Mouse (Mus musculus): ENCODE results near the gene Pou6f1.
"Not testable (repeated sequence)": the region's sequence is repeated elsewhere in the genome, so short reads cannot be mapped to it uniquely, and the experiment has no call there.

Pou6f1 gene

DNA sequence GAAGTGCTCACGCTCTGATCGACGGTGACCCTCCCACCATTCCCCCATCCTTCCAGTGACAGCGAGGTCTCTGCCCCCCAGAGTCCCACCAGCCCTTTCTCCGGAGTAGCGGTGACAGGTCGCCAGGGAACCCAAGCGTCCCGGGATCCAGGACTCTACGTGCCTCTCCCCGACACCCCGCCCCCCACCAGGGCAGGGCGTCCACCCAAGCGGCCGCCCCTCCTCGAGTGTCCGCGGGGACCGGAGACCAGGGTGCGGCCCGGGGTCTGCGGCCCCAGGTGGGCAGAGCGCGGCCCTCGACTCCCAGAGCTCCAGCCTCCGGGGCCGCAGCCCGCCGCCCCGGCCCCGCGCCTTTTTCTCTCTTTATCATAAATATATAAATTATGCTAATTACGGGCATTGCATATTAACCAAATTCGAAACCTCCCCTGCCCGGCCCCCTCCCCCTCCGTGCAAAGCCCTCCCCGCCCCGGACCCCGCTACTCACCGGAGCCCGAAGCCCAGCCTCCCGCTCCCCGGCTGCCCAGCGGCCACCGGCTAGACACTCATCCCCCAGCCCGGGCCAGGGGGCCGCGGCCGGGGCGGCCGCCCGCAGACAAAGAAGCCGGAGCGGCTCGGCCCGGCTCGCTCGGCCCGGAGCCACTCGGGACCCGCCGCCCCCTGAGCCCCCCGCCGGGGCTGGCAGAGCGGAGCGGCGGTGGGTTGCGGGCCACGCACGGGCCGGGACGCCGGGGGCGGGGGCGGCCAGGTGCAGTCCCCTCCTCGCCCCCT lies at the start of gene Pou6f1:
TSS of gene Pou6f1 (minus strand) at position 709 of the 771 bp plus-strand sequence.
- peak; percentile 51 for DNase-seq (ENCODE audit: inconsistent ontology term)

DNA sequence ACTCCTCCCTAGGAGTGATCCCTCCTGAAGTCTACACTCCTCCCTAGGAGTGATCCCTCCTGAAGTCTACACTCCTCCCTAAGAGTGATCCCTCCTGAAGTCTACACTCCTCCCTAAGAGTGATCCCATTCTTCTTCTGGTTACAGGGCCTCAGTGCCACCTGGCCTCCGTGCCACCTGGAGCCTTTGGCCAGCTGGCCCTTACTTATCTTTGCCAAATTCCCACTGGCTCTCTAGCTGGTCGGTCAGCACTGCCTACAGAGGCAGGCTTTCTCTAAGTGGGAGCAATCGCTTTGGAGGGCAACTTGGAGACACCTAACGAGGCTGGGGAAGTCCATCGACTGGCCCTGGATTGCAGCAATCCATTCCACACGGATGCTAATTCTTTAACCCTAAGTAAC lies 46.4 kb upstream of the Pou6f1 start:
- no peak for DNase-seq (ENCODE audit: inconsistent ontology term)

DNA sequence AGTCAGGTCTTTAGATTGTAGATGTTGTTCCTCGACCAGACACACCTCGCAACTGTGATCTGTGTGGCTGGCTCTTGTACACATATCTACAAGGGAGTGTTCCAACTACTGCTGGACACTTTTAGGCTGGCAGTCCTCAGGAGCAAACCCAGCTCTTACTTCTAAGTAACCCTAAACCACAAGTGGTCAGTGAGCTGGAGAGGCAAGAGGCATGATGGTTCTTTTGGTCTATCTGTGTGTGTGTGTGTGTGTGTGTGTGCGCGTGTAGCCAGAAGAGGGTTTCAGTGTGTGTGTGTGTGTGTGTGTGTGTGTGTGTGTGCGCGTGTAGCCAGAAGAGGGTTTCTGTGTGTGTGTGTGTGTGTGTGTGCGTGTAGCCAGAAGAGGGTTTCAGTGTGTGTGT lies 42.7 kb upstream of the Pou6f1 start:
- DNase-seq (ENCODE audit: inconsistent ontology term), result no peak

DNA sequence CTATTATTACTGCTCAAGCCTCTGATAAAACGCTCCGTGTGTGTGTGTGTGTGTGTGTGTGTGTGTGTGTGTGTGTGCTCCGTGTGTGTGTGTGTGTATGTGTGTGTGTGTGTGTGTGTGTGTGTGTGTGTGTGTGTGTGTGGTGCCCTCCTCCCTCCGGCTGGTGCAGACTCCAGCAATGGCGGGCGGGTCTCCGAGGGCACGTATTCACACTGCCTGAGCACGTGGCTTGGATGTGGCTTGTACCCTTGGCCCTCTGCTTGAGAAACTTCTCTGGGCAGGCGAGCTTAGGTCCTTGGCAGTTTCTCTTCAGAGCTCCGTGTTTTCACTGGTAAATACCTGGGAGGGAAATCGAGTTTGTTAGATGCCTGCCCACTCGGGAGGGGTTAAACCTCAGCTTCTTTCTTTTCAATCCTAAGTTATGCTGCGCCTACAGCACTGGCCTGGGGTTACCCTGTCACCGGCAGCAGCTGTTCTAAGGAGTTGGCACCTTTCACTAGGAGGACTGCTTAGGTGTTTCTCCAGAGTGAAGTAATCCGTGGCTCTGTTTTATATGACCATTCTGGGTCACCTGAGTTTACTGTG lies 41.5 kb upstream of the Pou6f1 start:
- DNase-seq (ENCODE audit: inconsistent ontology term), result no peak

DNA sequence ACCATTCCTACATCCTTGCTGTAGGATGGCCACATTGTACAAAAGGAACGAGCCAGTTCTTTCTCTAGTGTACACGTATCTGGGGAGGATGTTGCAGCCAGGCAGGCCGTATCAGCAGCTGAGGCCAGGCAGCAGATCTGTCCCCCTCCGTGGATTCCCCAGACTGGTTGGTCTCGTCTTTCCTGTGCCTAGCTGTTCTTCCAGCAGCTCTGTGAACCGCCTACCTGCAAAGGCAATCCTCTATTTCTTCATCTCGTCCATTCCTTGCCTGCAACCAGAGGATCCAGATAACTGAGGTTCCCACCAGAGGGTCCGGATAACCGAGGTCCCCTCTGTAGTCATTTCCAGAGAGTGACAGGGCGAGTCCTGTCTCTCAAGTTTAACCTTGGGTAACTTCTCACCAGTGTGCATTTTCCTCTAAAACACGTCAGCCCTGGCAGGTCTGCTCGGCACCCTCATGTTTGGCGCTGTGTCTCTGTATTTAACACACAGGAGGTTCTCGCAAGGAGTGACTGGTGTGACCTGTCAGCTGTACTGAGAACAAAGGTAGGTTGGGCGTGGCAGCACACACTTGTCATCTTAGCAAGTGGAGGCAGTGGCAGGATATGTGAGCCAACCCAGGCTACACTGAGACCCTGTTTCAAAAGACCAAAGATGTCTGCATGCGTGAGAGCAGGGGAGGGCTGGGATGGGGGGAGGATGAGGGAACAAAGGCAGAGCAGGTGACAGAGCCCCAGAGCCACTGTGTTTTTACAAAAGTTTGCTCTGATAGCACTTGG lies 40.4 kb upstream of the Pou6f1 start:
- peak; percentile 7 for DNase-seq (ENCODE audit: inconsistent ontology term)

DNA sequence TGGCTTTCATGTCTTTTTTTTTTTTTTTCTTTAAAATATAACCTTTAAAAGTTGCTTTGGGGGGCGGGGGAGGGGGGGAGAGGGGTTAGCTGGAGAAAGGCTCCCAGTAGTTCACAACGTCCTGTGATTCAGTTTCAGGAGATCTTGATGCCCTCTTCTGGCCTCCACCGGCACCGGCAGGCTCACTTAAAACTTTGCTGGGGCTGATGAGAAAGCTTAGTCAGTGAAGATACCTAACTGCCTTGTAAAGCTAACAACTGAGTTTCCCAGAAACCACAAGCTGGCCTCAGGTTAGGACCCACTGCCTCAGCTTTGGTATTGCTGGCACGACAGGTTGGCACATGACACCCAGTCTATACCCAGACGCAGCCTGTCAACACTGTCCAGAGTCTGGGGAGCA lies 37.9 kb upstream of the Pou6f1 start:
- DNase-seq (ENCODE audit: inconsistent ontology term), result peak; percentile 40

DNA sequence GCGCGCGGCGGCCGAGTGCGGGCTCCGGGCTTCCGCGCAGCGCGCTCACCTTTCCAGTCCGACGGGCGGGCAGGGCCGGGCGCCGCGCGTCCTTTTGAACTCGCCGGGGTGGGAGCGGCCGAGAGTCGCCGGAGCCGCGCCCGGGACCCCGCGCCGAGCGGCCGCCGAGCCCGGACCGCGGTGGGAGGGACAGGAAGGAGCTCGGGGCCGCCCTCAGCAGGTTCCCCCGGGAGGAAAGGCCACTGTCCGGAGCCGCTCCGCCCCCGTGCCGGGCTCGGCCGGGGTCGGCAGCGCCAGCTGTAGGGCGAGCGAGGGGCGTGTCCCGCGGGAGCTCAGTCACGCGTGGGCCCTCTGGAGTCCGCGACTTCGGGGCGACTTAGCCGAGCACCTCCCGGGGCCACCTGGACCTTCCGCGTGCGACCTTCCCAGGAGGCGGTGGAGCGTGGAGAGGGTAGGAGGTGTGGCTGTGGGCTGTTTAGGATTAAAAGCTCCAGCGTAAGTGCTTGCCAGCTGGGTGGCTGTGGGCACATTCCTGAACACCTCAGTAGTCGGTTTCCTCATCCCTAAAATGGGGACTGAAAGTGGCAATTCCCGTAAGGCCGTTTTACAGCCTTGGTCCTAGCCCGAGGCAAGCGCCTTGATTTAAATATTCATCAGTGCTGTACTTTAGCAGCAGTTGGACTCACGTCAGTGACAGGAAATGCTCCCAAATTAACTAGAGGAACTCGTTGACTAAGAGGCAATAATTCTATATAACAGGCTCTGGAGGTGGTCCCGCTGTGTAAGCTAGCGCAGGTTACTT lies 37.1 kb upstream of the Pou6f1 start, which contains the start of gene Smagp:
TSS of gene Smagp (minus strand) at position 241 of the 802 bp plus-strand sequence.
- DNase-seq (ENCODE audit: inconsistent ontology term), result peak; percentile 51

DNA sequence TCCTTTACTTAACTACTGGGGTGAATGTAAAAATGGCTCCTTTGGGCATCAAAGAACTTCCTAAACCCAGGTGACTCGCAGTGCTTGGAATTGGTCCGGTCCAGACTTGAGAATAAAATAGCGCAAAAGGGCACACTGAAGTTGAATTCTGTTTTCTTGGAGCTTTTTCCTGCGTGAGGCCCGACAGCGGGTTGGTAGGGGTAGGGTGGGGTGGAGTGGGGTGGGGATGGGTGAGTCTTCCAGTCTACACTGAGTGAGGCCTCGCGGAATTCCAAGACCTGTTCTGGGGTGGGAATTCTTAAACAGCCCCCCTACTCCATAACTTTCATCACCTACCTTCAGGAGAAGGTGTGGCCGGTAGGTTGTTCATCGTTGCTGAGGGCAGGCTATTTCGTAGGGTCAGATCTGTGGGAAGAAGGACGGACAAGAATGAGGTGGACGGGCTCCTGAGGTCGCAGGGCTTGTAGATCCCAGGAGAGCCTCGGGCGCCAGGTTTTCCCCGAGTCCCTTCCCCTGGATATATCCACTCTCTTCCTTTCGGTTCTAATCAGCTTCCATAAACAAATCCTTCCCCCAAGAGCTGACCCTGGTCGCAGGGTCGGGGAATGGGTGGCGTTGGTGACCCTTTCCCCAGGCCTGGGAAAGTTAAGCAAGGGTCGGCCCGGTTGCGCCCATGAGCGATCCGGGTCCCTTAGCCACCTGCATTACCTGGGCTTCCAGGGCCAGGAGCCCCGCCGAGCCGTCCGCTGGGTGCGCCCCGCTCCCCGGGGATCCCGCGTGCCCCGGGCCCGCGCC lies 36.3 kb upstream of the Pou6f1 start:
- no peak for DNase-seq (ENCODE audit: inconsistent ontology term)

DNA sequence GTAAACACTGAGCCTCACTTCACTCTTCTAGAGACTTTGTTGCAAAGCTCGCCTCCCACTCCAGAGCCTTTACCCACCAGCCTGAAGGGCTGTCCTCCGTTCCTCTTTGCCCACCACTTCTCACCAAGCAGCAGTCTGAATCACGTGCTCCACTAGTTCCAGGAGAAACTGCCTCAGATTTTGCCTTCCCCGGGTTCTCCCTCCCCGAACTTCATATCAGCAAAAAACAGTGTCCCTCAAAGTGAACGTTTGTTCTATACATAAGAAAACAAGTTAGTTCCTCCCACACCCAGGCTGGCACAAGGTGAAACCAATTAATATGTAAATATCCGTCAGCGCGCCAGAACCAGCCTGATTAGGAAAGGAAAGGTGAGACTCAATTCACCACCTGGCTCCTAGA lies 35.5 kb upstream of the Pou6f1 start:
- DNase-seq (ENCODE audit: inconsistent ontology term), result no peak

DNA sequence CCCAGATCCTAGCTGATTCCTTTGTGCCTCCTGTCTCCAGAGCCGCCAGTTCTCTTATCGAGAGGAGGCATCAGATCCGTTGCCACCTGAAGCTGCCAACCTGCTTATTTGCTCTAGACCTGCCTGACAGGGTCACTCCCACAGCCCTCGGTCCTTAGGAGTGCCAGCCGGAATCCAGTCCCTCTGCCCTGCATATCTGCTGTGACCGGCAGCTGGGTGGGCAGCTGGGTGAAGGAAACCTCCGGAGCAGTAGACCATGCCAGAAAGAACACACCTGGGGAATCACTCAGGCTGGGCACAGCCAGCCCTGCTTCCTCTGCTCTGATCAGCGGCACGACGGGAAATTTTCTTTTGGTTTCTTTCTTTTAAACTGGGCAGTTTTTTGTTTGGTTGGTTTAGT lies 33.6 kb upstream of the Pou6f1 start:
- DNase-seq (ENCODE audit: inconsistent ontology term), result no peak

DNA sequence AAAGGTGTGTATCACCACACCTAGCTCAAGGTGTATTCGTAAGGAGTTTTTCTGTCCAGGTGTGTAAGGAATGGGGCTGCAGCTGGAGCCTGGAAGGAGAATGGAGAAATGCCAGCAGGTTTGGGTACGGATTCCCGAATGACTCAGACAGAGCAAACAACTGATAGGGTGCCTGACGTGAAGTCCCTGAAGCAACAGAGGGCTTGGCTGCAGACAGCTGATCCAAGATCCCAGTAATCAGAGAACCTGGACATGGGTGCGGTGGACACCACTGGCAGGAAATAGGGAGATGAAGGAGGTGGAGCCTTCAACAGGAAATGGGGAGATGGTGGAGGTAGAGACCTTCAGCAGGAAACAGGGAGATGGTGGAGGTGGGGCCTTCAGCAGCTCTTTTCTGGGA lies 32.5 kb upstream of the Pou6f1 start:
- DNase-seq (ENCODE audit: inconsistent ontology term), result no peak

DNA sequence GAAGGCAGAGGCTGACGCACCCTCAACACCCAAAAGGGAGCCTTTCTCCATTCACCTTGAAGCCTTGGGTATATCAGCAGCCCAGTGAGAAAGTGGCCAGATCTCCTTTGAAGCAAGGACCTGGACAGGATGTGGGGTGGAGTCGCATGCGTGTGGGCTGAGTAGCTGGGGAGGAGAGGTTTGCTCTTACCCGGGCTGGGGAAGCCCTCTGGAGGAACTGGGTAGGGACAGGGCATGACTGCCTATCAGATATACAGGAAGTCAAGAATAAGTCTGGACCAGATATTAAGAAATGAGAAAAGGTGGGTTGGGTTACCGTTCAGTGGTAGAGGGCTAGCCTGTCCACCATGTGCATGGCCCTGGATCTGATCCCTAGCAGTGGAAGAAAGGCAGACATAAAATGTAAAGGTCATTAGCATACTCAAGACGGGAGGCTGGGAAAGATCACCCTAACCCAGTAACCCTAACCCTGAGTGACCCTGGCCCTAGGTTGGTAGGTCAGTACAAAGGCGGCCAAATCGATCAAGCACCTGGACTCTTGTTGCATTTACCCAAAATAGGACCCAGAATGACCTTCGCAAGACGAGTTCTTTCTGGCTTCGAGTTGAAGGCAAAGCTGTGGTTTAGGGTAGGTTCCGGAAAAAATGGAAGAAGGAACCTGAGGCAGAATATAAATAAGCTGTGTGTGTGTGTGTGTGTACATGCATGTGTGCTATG lies 31.8 kb upstream of the Pou6f1 start:
- DNase-seq (ENCODE audit: inconsistent ontology term), result no peak

DNA sequence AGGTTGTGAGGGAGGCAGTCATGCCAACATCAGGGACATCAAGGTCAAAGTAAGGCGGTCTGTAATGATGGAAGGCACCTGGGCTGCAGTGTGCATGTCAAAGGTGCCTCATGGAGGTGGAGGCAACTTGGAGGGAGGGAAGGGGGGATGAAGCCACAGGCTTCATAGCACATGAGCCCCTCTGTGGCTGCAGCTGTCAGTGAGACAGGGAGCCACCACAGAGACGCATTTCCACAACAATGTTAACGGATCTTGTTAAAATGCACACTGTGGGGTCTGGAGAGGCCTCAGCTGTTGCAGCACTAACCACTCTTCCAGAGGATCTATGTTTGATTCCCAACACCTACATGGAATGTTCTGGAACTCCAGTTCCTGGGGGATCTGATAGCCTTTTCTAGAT lies 30.3 kb upstream of the Pou6f1 start:
- DNase-seq (ENCODE audit: inconsistent ontology term), result no peak

DNA sequence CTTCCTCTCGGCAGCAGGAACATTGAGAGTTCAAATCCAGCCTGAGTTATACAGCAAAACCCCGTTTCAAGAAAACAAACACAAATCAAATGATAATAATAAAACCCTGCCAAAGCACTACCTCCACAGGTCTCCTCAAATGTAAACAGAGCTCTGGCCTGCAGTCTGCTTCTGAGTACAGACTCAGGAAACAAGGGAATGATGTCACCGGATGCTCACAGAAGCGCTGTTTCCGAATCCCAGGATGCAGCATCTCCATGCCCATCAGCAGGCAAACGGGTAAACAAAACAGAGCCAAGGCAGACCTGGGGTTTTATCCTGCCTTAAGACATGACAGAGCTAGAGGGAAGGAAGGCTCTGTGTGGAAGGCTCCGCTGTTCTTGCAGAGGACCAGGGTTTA lies 29.0 kb upstream of the Pou6f1 start:
- no peak for DNase-seq (ENCODE audit: inconsistent ontology term)

DNA sequence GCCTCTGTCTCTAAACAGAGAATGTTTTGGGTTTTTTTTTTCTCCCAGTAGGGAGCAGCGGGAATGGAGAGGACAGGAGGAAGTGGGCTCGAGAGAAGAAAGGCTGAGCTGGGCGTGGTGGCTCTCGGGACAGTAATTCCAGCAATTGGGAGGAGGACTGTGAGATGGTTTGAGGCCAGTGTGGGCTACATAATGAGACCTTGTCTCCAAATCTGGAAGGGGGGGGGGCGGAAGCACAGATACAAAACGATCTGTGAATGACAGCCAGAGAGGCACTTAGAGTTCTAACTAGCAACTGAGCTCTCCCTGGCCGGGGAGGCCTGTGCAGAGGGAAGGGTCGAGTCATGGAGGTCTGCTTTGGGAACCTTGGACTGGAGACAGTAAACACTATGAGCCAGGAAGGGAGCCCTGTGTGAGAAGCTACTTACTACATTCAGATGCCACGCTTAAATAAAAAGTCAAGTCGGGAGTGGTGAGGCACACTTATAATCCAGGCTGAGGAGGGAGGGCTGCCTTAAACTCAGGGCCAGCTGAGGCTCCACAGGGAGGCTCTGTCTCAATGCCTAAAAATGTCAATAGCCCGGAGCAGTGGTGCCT lies 28.1 kb upstream of the Pou6f1 start:
- peak; percentile 73 for DNase-seq (ENCODE audit: inconsistent ontology term)

DNA sequence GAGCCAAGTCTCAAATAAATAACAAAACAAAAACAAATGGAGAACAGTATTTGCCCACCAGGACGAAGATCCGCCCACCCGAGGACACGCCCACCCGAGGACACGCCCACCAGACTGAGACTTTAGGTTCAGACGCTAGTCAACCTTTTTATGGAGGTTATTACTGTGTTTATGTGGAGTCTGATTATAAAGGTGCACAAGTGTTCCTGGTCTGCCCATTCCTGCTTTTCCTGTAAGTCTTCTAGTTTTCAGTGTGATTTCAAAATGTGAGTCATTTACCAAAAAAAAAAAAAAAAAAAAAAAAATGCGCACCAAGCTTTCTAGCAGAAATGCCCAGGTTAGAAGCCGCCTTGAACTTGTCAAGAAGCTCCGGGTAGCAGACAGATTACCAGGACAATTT lies 27.5 kb upstream of the Pou6f1 start:
- no peak for DNase-seq (ENCODE audit: inconsistent ontology term)

DNA sequence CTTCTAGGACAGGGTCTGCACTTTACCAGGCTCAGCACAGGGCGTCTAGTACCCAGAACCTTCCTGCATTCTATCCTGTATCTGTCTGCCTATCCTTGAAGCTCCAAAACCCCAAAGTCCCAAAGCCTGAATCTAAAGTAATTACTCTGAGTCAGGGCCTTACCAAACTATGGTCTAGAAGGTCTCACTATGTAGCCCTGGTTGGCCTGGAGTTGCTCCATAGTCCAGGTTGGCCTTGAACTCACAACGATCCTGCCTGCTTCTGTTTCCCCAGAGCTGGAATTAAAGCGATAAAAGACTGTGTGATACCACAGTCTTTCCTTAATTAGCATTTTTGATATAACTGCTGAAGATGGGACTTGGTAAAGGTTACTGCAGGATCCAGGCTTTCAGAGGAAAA lies 24.7 kb upstream of the Pou6f1 start:
- no peak for DNase-seq (ENCODE audit: inconsistent ontology term)

DNA sequence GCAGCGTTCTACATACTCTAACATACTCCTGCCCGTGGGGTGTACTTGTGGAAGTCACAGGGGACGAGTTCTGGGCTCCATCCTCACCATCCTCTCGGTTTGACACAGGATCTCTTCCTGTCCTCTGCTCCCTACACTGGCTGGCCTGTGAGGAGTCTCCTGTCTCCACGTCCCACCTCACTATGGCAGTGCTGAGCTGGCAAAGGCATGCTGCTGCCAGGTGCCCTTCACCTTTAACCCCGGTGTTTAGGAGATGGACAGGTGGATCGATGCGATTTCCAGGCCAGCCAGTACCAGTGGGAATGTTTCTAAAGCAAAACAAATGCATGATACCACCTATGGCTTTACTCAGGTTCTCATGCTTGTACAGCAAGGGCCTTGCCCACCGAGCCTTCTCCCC lies 24.0 kb upstream of the Pou6f1 start:
- no peak for DNase-seq (ENCODE audit: inconsistent ontology term)

DNA sequence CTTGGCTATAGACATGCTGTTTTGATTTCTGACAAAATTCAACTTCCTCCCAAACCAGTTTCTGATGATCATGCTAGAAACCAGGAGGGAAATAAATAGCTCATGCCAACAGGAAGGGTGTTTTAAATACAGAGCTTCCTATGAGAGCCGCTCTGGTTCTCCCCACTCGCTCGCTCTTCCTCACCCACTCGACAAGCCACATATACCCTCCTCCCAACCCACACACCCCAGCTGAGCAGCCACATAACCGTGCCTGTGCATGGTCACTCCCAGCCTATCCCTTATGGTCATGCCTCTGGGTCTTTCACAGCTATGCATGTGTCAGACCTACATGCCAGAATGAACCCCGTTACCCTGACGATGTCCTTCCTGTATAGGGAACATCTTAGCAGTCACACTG lies 22.4 kb upstream of the Pou6f1 start:
- DNase-seq (ENCODE audit: inconsistent ontology term), result no peak

DNA sequence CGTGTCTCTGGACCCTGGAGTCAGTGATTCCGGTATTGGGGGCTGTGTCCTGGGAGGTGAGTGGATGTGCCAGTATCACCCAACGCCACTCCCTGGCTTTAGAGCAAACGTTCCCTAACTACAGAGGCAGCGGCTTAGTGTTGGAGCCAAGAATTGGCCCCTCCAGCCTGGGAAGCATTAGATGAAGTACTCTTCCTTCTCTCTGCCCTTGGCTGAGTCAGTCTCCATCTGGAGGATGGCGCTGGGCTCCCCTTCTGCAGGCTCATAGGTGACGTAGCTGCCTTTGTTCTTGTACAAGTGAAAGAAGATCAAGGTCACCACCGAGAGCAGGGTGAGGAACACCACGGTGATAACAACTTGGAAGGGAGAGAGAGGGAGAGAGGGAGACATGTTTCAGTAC lies 21.9 kb upstream of the Pou6f1 start:
- not testable (repeated sequence) for DNase-seq (ENCODE audit: inconsistent ontology term)
